Mouse (Mus musculus) limb, embryonic 14.5 days (tissue): ENCODE data around the gene C2cd3. TPM values are rescaled to one million over a fixed set of nuclear protein-coding genes. Genes with fewer than 3 reads are reported as not detected.

ENCODE experiments used
- ATAC-seq: fragments of 200-750 bp; cut with Nextera tagmentation; 2 replicates; pipeline ENCODE4 v1.8.0; 2017; ENCODE audit warnings: low read depth, moderate number of reproducible peaks, moderate TSS enrichment; ENCODE audit not compliant: low FRiP score
- DNase-seq: peaks from one replicate; pipeline ENCODE4 v3.0.0-alpha.2; 2015; ENCODE audit warnings: low spot score
- H3K27ac ChIP-seq: fragments of 300-500 bp; sonication (generic); replicated peaks from 2 replicates; pipeline ENCODE4 v1.5.1; 2014; ENCODE audit warnings: low read depth, mild to moderate bottlenecking, low read length, moderate library complexity, mixed read lengths
- H3K27me3 ChIP-seq: fragments of 300-500 bp; sonication (generic); 2 replicates; pipeline ENCODE4 v1.6.1; 2014; ENCODE audit warnings: low read length, mixed read lengths; ENCODE audit not compliant: control insufficient read depth, insufficient read depth
- H3K36me3 ChIP-seq: fragments of 300-500 bp; sonication (generic); 2 replicates; pipeline ENCODE4 v1.6.1; 2014; ENCODE audit warnings: mild to moderate bottlenecking, low read length, moderate library complexity, mixed read lengths; ENCODE audit not compliant: control insufficient read depth, insufficient read depth
- H3K4me1 ChIP-seq: fragments of 300-500 bp; sonication (generic); 2 replicates; pipeline ENCODE4 v1.6.1; 2014; ENCODE audit warnings: antibody characterized with exemption, low read length, mixed read lengths; ENCODE audit not compliant: control insufficient read depth, insufficient read depth
- H3K4me2 ChIP-seq: fragments of 300-500 bp; sonication (generic); replicated peaks from 2 replicates; pipeline ENCODE4 v1.6.1; 2014; ENCODE audit warnings: low read depth, mild to moderate bottlenecking, low read length, moderate library complexity; ENCODE audit not compliant: severe bottlenecking
- H3K4me3 ChIP-seq: fragments of 300-500 bp; sonication (generic); replicated peaks from 2 replicates; pipeline ENCODE4 v1.5.1; 2014; ENCODE audit warnings: low read length
- H3K9ac ChIP-seq: fragments of 300-500 bp; sonication (generic); 2 replicates; pipeline ENCODE4 v1.6.1; 2014; ENCODE audit warnings: mild to moderate bottlenecking, low read depth, low read length, moderate library complexity; ENCODE audit not compliant: severe bottlenecking
- H3K9me3 ChIP-seq: fragments of 300-500 bp; sonication (generic); 2 replicates; pipeline ENCODE4 v1.6.1; 2016; ENCODE audit warnings: low read length; ENCODE audit not compliant: control insufficient read depth
- POLR2A ChIP-seq: fragments of 200-500 bp; IDR thresholded peaks from 2 replicates; pipeline ENCODE4 v1.8.0; 2012; ENCODE audit warnings: inconsistent platforms, mild to moderate bottlenecking, moderate library complexity, borderline replicate concordance; ENCODE audit not compliant: insufficient read depth, insufficient read length; ENCODE audit errors: extremely low read depth
- WGBS: fragments of 180-500 bp; shearing (Covaris S2); extraction: QIAGEN DNeasy Blood & Tissue Kit; methylation state at CpG from one replicate; pipeline ENCODE4 v1.1.7; 2014; 5-methylcytosine and 5-hydroxymethylcytosine counted together
- polyA plus RNA-seq, 2 experiments: library from polyadenylated mRNA; depleted of rRNA in 1 of 2; stranded (reverse) in 1 of 2; unstranded in 1 of 2; fragments of >200 nt; fragmentation: Nextera tagmentation in 1 of 2; extraction: Ambion mirVana in 1 of 2; gene quantifications; 2 replicates each; pipeline versions ENCODE4 v1.2.1 to v1.2.3; 2012 to 2014

C2cd3 gene
- polyA plus RNA-seq, 2 experiments: 23.5 to 29.3 TPM

- Histone ChIP-seq H3K27ac (0 out of 2 replicates have a peak overlapping the region, but pooled peaks have one; percentile 20), H3K4me1 (no peaks in the 10 kb centered on the region), H3K9me3 (no peaks in the 10 kb centered on the region), H3K9ac (no peak overlapping the region), H3K27me3 (no peaks in the 10 kb centered on the region), H3K36me3 (peaks cover 39% of the 10 kb centered on the region), H3K4me3 (no peak overlapping the region), H3K4me2 (no peak overlapping the region)
- DNase-seq (no peak), ATAC-seq (no peak; the same call in 1 of the 2 replicates)
- WGBS: 70% methylated on average over 4 of the region's 4 CpGs
- TF ChIP-seq POLR2A: no peak
These were observed 93.2 kb downstream of the C2cd3 start for GRCm38 (mm10) chr7:100465248-100465647.

- H3K4me3 ChIP-seq: no peak overlapping the region
- no peak overlapping the region for H3K9ac ChIP-seq
- peak; percentile 63 for DNase-seq
- no peak overlapping the region for H3K4me2 ChIP-seq
- 0 out of 2 replicates have a peak overlapping the region, but pooled peaks have one; percentile 20 for H3K27ac ChIP-seq
- 52% methylated on average over 5 of the region's 5 CpGs for WGBS
- H3K9me3 ChIP-seq: no peaks in the 10 kb centered on the region
- H3K36me3 ChIP-seq: peaks cover 38% of the 10 kb centered on the region
- H3K4me1 ChIP-seq: no peaks in the 10 kb centered on the region
- no peak for TF ChIP-seq POLR2A
- ATAC-seq: peak; percentile 85
- H3K27me3 ChIP-seq: no peaks in the 10 kb centered on the region
These were observed 93.8 kb downstream of the C2cd3 start for GRCm38 (mm10) chr7:100465656-100466309.

DNA sequence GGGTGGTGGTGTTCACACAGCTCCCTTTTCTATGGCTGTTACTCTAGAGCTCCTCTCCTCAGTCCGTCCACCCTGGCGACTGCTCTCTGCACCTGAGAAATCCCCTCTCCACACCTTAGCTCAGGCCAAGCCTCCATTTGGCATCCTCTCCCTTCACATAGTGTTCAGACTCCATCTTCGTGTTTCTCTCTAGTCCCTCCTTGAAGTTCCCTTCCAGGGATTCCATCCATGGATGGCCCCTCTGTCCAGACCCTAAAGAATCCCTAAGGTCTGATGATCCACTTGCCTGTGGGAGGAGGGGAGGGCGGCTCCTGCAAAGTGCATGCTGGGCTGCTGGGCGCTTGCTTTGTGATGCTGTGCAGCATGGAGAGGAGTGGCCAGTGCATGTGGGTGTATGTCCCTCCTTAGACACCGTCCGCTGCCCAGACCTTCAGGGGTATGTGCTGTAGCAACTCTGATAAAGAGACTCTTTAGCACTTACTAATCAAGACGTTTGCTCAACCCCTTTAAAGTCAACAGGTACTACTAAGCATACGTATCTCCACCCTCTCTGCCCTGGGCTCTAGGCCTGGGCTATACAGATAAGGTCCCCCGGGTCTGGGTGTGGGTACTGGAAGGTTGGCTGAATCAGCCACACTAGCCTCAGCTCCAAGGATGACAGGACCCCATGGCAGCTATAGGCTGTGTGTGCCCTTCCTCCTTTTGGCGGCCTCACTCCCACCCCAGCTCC lies 94.9 kb downstream of the C2cd3 start:
- Histone ChIP-seq H3K4me3 (no peak overlapping the region), H3K36me3 (peaks cover 32% of the 10 kb centered on the region), H3K4me2 (no peak overlapping the region), H3K9me3 (no peaks in the 10 kb centered on the region), H3K4me1 (no peaks in the 10 kb centered on the region), H3K9ac (no peak overlapping the region), H3K27me3 (no peaks in the 10 kb centered on the region), H3K27ac (no peak overlapping the region)
- DNase-seq (no peak), ATAC-seq (no peak)
- 91% methylated on average over 11 of the region's 11 CpGs for WGBS
- no peak for TF ChIP-seq POLR2A

DNA sequence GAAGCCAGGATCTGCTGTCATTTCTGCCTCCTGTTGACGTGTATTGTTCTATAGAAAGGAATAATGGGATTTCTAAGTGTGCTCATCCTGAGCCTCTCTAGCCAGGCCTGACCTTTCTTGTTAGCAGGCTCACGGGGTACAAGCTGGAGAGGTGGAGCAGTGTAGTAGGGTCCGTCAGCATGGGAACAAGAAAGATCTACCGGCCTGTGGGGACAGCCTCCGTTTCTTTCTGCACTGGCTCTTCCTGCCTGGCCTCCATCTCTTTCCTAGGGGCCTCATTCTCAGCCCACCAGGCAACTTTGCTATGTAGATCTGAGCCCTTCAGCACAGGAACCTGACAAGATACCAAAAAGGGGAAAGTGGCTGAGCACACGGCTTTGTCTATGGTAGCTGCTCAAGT lies 96.7 kb downstream of the C2cd3 start:
- ATAC-seq (no peak), DNase-seq (no peak)
- Histone ChIP-seq H3K27ac (no peak overlapping the region), H3K36me3 (peaks cover 18% of the 10 kb centered on the region), H3K4me3 (no peak overlapping the region), H3K4me2 (no peak overlapping the region), H3K4me1 (no peaks in the 10 kb centered on the region), H3K9me3 (no peaks in the 10 kb centered on the region), H3K9ac (no peak overlapping the region), H3K27me3 (no peaks in the 10 kb centered on the region)
- WGBS: 86% methylated on average over 6 of the region's 6 CpGs
- no peak for TF ChIP-seq POLR2A

DNA sequence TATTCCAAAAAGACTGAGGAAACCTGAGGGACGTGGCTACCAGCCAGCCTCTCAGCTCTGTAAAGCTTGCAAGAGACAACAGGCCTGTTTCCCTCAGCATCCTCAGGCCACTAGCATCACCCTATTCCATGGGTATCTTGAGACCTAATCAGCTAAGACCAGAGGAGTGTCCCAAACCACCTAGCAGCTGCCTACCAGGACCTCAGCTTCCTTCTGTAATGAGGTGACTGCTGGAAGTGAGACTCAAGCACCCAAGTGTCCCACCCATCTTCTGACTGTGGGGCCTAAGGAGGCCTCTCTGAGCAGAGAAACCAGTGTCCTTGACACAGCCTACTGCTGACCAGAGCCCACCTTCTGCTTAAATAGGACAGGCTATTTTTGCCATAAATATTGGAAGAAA lies 97.5 kb downstream of the C2cd3 start:
- 88% methylated on average over 1 of the region's 1 CpGs for WGBS
- Histone ChIP-seq H3K4me1 (no peaks in the 10 kb centered on the region), H3K4me3 (no peak overlapping the region), H3K4me2 (no peak overlapping the region), H3K9me3 (no peaks in the 10 kb centered on the region), H3K27me3 (no peaks in the 10 kb centered on the region), H3K27ac (no peak overlapping the region), H3K9ac (no peak overlapping the region), H3K36me3 (peaks cover 17% of the 10 kb centered on the region)
- no peak for TF ChIP-seq POLR2A
- no peak for ATAC-seq
- DNase-seq: no peak
